Mouse (Mus musculus): ENCODE results near the gene 6030408B16Rik. TPM values are rescaled to one million over a fixed set of nuclear protein-coding genes. Genes with fewer than 3 reads are reported as not detected.

Gene 6030408B16Rik
- polyA plus RNA-seq, 1 experiment = 0.41 TPM

GRCm38 (mm10) chr15:101270101-101270820, 22.8 kb upstream of the 6030408B16Rik start:
- TF ChIP-seq POLR2A (IDR thresholded peaks at IDR 0.05; ENCODE audit: borderline replicate concordance, extremely low read depth, insufficient read depth, insufficient read length, poor library complexity, severe bottlenecking) (no peak), CTCF (IDR thresholded peaks at IDR 0.05; ENCODE audit: borderline replicate concordance, extremely low read depth, insufficient read depth, insufficient read length) (no peak)
- DNase-seq (ENCODE audit: low read depth) = no peak

GRCm38 (mm10) chr15:101271107-101271506, 21.9 kb upstream of the 6030408B16Rik start:
- no peak for DNase-seq (ENCODE audit: low read depth)
- TF ChIP-seq POLR2A (IDR thresholded peaks at IDR 0.05; ENCODE audit: borderline replicate concordance, extremely low read depth, insufficient read depth, insufficient read length, poor library complexity, severe bottlenecking) (no peak), CTCF (IDR thresholded peaks at IDR 0.05; ENCODE audit: borderline replicate concordance, extremely low read depth, insufficient read depth, insufficient read length) (no peak)

GRCm38 (mm10) chr15:101271513-101271912, 21.5 kb upstream of the 6030408B16Rik start:
- TF ChIP-seq POLR2A (IDR thresholded peaks at IDR 0.05; ENCODE audit: borderline replicate concordance, extremely low read depth, insufficient read depth, insufficient read length, poor library complexity, severe bottlenecking) (no peak), CTCF (IDR thresholded peaks at IDR 0.05; ENCODE audit: borderline replicate concordance, extremely low read depth, insufficient read depth, insufficient read length) (no peak)
- DNase-seq (ENCODE audit: low read depth) = peak; percentile 20

- TF ChIP-seq CTCF (IDR thresholded peaks at IDR 0.05; ENCODE audit: borderline replicate concordance, extremely low read depth, insufficient read depth, insufficient read length) (no peak), POLR2A (IDR thresholded peaks at IDR 0.05; ENCODE audit: borderline replicate concordance, extremely low read depth, insufficient read depth, insufficient read length, poor library complexity, severe bottlenecking) (no peak)
- DNase-seq (ENCODE audit: low read depth) = no peak
Observed at GRCm38 (mm10) chr15:101274380-101274779, 18.6 kb upstream of the 6030408B16Rik start.

GRCm38 (mm10) chr15:101277351-101277899, 15.6 kb upstream of the 6030408B16Rik start:
- no peak for TF ChIP-seq CTCF (IDR thresholded peaks at IDR 0.05; ENCODE audit: borderline replicate concordance, extremely low read depth, insufficient read depth, insufficient read length)
- TF ChIP-seq POLR2A (IDR thresholded peaks at IDR 0.05; ENCODE audit: borderline replicate concordance, extremely low read depth, insufficient read depth, insufficient read length, poor library complexity, severe bottlenecking) = no peak
- DNase-seq (ENCODE audit: low read depth) = peak; percentile 74

- no peak for TF ChIP-seq POLR2A (IDR thresholded peaks at IDR 0.05; ENCODE audit: borderline replicate concordance, extremely low read depth, insufficient read depth, insufficient read length, poor library complexity, severe bottlenecking)
- no peak for TF ChIP-seq CTCF (IDR thresholded peaks at IDR 0.05; ENCODE audit: borderline replicate concordance, extremely low read depth, insufficient read depth, insufficient read length)
- no peak for DNase-seq (ENCODE audit: low read depth)
Observed at GRCm38 (mm10) chr15:101278589-101278988, 14.4 kb upstream of the 6030408B16Rik start.

- no peak for TF ChIP-seq POLR2A (IDR thresholded peaks at IDR 0.05; ENCODE audit: borderline replicate concordance, extremely low read depth, insufficient read depth, insufficient read length, poor library complexity, severe bottlenecking)
- no peak for TF ChIP-seq CTCF (IDR thresholded peaks at IDR 0.05; ENCODE audit: borderline replicate concordance, extremely low read depth, insufficient read depth, insufficient read length)
Observed at GRCm38 (mm10) chr15:101279430-101279999, 13.5 kb upstream of the 6030408B16Rik start.

GRCm38 (mm10) chr15:101282471-101282870, 10.5 kb upstream of the 6030408B16Rik start:
- DNase-seq (ENCODE audit: low read depth) = no peak
- no peak for TF ChIP-seq POLR2A (IDR thresholded peaks at IDR 0.05; ENCODE audit: borderline replicate concordance, extremely low read depth, insufficient read depth, insufficient read length, poor library complexity, severe bottlenecking)
- TF ChIP-seq CTCF (IDR thresholded peaks at IDR 0.05; ENCODE audit: borderline replicate concordance, extremely low read depth, insufficient read depth, insufficient read length) = no peak

More at GRCm38 (mm10) chr15:101279430-101279999, 13.5 kb upstream of the 6030408B16Rik start:
- DNase-seq (ENCODE audit: low read depth) = no peak

- DNase-seq (ENCODE audit: low read depth) = peak; percentile 91
- TF ChIP-seq POLR2A (IDR thresholded peaks at IDR 0.05; ENCODE audit: borderline replicate concordance, extremely low read depth, insufficient read depth, insufficient read length, poor library complexity, severe bottlenecking) (no peak), CTCF (IDR thresholded peaks at IDR 0.05; ENCODE audit: borderline replicate concordance, extremely low read depth, insufficient read depth, insufficient read length) (peak; percentile 77; the same call in 1 of the 2 replicates)
Observed at GRCm38 (mm10) chr15:101283183-101283910, 9.7 kb upstream of the 6030408B16Rik start.

- peak; percentile 96 for DNase-seq (ENCODE audit: low read depth)
- peak; percentile 93 for TF ChIP-seq CTCF (IDR thresholded peaks at IDR 0.05; ENCODE audit: borderline replicate concordance, extremely low read depth, insufficient read depth, insufficient read length)
- TF ChIP-seq POLR2A (IDR thresholded peaks at IDR 0.05; ENCODE audit: borderline replicate concordance, extremely low read depth, insufficient read depth, insufficient read length, poor library complexity, severe bottlenecking) = peak; percentile 70; the same call in 1 of the 2 replicates
Observed at GRCm38 (mm10) chr15:101283911-101284750, 8.9 kb upstream of the 6030408B16Rik start, which contains the start of gene Atg101. Gene Atg101 (plus strand): TSS chr15:101284272.

Measured in brain, embryonic 14.5 days (tissue).